Mouse (Mus musculus): ENCODE results near the gene Gm12166.
"Not testable (repeated sequence)": the region's sequence is repeated elsewhere in the genome, so short reads cannot be mapped to it uniquely, and the experiment has no call there.

Gene Gm12166

GRCm38 (mm10) chr11:46054911-46055895 lies 3.1 kb upstream of the Gm12166 start:
- no peak for DNase-seq (ENCODE audit: low spot score in 2 of 2)

GRCm38 (mm10) chr11:46054311-46054710 lies 2.2 kb upstream of the Gm12166 start:
- no peak for DNase-seq (ENCODE audit: low spot score in 2 of 2)

GRCm38 (mm10) chr11:46053457-46053856 lies 1.3 kb upstream of the Gm12166 start:
- DNase-seq (ENCODE audit: low spot score in 2 of 2): not testable (repeated sequence)

- DNase-seq (ENCODE audit: low spot score in 2 of 2): no peak
These were observed 4.9 kb downstream of the Gm12166 start for GRCm38 (mm10) chr11:46047264-46047663.

DNA sequence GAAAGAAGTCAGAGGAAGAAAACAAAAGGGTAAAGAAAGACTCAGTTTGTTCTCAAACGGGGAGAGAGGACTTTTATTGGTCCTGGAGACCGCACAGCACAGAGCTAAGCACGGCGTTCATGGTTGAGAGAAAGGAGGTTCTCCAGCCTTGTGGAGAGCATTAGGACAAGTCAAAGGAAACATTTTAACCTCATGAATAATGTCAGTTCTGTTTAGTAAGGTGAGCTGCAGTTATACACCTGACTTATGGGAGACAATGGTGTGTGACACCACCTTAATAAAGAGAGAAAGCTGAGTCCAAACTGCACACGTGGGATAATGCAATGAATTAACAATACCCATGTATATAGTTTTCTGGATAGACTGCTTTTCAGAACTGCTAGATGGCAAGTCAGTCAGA lies 7.3 kb downstream of the Gm12166 start:
- DNase-seq (ENCODE audit: low spot score in 2 of 2): no peak

DNA sequence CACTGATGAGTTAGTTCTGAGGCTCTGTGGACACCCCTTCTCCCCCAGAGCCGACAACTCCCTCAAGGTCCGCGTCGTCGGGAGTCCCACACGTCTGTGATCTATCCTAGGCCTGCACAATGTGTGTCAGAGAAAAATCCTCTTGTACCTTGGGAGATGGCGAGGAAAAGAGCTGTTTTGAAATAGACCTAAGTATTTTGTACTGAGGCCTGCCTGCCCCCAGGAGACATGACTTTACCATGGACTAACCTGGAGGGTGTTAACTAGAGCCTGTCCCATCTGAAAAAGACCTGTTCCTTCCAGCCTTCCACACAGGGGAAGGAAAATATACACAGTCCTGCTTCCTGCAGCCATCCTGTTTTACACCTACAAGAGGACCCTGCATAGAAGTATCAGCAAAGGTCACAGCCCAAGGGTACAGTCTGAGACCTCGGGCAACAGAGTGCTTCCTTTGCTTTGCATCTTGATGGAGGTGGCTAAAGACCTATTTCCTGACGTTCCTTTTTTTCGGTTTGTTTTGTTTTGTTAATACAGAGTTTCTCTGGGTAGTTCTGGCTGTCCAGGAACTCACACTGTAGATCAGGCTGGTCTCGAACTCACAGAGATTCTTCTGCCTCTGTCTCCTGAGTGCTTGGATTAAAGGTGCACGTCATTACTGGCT lies 10.4 kb downstream of the Gm12166 start:
- DNase-seq (ENCODE audit: low spot score in 2 of 2): no peak

DNA sequence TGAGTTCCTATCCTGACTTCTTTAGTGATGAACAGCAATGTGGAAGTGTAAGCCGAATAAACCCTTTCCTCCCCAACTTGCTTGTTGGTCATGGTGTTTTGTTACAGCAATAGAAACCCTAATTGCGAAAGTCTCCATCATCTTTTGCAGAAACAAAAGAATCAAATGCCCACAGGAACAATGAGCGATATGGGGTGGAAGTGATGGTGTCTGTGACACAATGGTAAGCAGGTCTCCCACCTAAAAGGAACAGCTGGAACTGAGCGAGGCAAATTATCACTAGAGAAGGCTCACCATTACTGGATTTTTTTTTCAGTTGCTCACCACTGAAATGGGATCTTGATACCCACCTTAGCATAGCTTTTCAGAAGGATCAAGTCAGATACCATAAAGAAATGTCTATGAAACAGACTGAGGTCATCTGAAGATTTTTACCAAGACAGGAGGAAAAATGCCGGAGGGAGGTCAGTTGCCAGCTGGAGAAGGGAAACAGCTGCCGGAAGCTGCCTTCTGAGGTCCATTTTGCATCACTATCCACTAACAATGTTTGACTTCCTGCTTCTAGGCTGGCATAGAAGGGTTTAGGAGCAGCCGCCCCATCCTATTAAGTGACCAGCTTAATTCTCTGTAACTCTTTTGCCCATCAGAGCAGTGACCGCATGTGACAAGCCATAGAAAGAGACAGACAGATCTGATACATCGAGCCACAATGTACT lies 11.1 kb downstream of the Gm12166 start:
- no peak for DNase-seq (ENCODE audit: low spot score in 2 of 2)

DNA sequence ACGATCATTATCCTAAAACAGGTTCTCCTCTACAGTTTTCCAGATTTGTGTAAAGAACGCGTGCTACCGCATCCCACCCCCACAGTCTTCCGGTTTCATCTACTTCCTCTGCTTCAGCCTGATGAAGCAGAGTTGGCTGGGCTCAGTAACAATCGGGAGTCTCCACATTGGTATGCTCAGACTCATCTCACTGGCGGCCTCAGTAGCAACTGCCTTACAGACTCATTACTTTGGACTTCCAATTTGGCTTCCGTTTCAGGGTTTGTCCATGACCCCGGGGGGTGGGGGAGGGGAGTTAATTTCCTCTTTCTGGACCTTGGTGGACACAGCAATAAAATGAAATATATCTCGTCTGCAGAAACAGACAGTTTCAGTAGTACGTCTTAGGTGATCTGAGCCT lies 12.8 kb downstream of the Gm12166 start:
- peak in 1 of 2 experiments; percentile 10 for DNase-seq (ENCODE audit: low spot score in 2 of 2)

- DNase-seq (ENCODE audit: low spot score in 2 of 2): no peak
These were observed 13.2 kb downstream of the Gm12166 start for GRCm38 (mm10) chr11:46038901-46039300.

DNA sequence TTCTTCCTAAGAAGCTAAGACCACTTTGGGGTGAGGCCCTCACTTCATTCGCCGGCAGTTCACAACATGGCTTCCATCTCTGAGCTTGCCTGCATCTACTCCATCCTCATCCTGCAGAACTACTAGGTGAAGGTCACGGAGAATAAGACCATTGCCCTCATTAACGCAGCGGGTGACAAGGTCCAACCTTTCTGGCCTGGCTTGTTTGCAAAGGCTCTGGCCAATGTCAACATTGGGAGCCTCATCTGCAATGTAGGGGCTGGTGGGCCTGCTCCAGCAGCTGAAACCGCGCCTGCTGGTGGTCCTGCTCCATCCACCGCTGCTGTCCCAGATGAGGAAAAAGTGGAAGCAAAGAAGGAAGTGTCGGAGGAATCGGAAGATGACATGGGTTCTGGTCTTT lies 15.7 kb downstream of the Gm12166 start:
- DNase-seq (ENCODE audit: low spot score in 2 of 2): no peak

DNA sequence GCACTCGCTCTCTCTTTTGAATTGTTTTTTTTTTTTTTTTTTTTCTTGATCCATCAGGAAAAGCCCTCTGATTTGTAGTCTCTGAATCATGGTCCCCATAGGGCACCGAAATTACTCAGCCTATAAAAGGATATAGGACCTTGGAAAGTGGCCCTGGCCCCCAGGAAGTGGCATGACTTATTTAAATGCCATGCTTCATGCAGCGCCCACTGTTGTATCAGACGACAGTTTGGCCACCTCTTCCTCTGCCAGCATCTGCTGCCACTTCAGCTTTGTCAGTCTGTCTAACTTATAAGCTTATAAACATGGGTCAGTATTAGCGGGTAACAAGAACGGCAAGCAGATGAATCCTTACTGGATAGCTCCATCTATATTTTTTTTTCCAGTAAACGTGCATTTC lies 19.2 kb downstream of the Gm12166 start:
- no peak for DNase-seq (ENCODE audit: low spot score in 2 of 2)

GRCm38 (mm10) chr11:46031470-46031869 lies 20.7 kb downstream of the Gm12166 start:
- no peak for DNase-seq (ENCODE audit: low spot score in 2 of 2)

GRCm38 (mm10) chr11:46030026-46030425 lies 22.1 kb downstream of the Gm12166 start:
- no peak for DNase-seq (ENCODE audit: low spot score in 2 of 2)

GRCm38 (mm10) chr11:46029485-46029884 lies 22.6 kb downstream of the Gm12166 start:
- DNase-seq (ENCODE audit: low spot score in 2 of 2): no peak

- no peak for DNase-seq (ENCODE audit: low spot score in 2 of 2)
These were observed 23.9 kb downstream of the Gm12166 start for GRCm38 (mm10) chr11:46027952-46028814.

DNA sequence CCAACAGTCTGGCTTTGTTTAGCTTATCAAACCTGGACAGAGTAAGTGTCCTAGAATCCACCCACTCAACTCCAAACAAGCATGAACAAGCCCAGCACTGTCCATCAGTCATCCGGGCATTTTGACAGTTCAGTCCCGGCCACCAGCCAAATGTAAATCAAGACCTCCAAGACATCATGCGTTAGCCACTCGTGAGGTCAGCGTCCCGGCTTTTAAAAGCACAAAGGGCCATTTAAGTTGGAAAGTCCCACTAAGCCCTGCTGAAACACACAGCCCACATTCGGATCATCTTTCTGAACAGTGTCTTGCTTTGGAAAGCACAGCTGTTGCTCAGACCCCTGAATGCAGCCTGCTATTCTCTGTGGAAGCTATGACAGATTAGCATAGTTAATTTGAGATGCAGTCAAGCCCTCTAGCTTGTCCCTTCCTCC lies 26.1 kb downstream of the Gm12166 start:
- peak in 1 of 2 experiments; percentile 8 for DNase-seq (ENCODE audit: low spot score in 2 of 2)

DNA sequence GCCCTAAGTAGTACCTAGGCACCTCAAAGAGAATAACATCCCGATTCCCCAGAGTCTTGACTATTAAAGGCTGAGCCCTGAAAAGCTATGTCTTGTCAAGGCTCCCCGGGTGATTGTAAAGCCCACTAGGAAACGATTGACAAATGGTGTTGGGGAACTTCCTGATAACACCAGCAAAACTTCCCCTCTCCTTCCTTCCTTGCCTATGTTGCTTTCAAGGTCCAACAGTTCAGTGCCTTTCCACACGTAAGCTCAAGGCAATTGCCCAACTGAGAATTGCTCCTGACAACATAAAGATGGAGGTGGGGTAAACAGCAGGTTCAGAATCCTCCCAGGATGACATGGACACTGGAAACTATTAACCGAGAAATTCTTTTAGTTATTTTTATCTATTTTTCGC lies 29.1 kb downstream of the Gm12166 start:
- no peak for DNase-seq (ENCODE audit: low spot score in 2 of 2)

DNA sequence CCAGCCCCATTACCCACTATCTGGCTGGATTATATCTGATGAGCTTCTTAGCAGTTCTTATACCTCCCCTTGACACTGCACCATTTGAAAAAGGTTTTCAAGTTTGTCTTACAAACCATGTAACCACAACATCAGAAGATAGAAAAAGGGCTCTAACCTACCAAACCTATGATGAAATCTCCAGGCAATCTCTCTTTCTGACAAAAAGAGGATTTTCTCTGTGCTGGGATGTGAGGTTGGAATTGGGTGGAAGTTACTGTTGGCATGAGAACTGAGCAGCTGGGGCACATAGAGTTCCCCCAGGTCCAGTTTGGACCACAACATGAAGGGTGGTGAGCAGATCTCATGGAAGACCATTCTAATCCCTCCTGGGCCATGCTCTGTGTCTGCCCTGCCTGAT lies 30.3 kb downstream of the Gm12166 start:
- DNase-seq (ENCODE audit: low spot score in 2 of 2): no peak

GRCm38 (mm10) chr11:46020246-46020645 lies 31.9 kb downstream of the Gm12166 start:
- DNase-seq (ENCODE audit: low spot score in 2 of 2): no peak

- peak; percentile 56 to 71 for DNase-seq (ENCODE audit: low spot score in 2 of 2)
These were observed 36.1 kb downstream of the Gm12166 start for GRCm38 (mm10) chr11:46016061-46016460.
